Mouse (Mus musculus) regulatory T cell (primary cell): ENCODE results near the gene Gm3252.
"Not testable (repeated sequence)": the region's sequence is repeated elsewhere in the genome, so short reads cannot be mapped to it uniquely, and the experiment has no call there.

Experiments
- in situ Hi-C: fragments of 300-600 bp; cut with MboI, MseI; formaldehyde crosslinking; loops from one replicate; pipeline ENCODE4 v1.15.1; 2025; ENCODE audit warnings: high pct_unique_total_duplicates

The Gm3252 gene

GRCm38 (mm10) chr14:4726038-4726880 lies at the start of gene Gm3252:
Gene Gm3252 (plus strand): TSS chr14:4726775.
- in situ Hi-C loops: loop anchor here (10.0 kb wide), 1 partner anchor 231 kb away; no protein-coding TSS in a partner anchor

DNA sequence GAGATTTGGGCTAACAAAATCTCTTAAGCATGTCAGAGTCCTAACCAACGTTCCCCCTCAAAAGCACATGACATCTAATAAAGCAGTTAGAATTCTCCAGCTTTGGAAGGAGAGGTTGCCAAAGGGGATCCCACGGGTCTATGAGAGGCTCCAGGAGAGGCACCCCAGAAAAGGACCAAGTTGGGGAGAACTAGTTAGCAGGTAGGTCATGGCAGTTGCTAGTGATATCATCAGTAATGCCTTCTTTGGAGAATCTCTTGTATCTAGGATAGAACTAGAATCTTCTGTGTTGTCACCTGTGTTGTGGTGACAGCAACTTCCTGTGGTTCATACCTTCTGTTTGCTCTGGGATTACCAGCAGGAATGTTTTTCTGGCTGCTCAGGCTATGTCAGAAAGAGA lies 17.6 kb upstream of the Gm3252 start, which contains the start of gene Gm7876:
Gene Gm7876, plus strand, starts transcription at position 301 of the 400 bp plus-strand sequence.
- in situ Hi-C loops: not testable (repeated sequence)

GRCm38 (mm10) chr14:4776037-4776436 lies 49.5 kb downstream of the Gm3252 start, which contains the start of gene Gm9602:
Gene Gm9602 (plus strand): TSS chr14:4776337.
- in situ Hi-C loops: not testable (repeated sequence)
